Mouse (Mus musculus): Measurements from ENCODE around the gene Ppard. TPM values are rescaled to one million over a fixed set of nuclear protein-coding genes. Genes with fewer than 3 reads are reported as not detected.
"Not testable (repeated sequence)": the region's sequence is repeated elsewhere in the genome, so short reads cannot be mapped to it uniquely, and the experiment has no call there.

Ppard gene
- total RNA-seq, 2 experiments from 2014 or later: 5.6 to 8.4 TPM

DNA sequence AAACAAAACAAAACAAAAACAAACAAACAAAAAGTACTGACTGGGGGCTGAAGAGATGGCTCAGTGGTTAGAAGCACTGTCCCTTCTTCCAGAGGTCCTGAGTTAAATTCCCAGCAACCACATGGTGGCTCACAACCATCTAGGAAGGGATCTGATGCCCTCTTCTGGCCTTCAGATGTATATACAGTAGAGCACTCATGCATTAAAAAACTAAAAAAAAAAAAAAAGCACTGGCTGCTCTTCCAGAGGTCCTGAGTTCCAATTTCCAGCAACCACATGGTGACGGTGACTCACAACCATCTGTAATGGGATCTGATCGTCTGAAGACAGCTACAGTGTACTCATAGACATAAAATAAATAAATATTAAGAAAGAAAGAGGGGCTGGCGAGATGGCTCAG lies 78.3 kb downstream of the Ppard start:
- no peak for ATAC-seq (replicated peaks; ENCODE audit: poor library complexity, severe bottlenecking)

DNA sequence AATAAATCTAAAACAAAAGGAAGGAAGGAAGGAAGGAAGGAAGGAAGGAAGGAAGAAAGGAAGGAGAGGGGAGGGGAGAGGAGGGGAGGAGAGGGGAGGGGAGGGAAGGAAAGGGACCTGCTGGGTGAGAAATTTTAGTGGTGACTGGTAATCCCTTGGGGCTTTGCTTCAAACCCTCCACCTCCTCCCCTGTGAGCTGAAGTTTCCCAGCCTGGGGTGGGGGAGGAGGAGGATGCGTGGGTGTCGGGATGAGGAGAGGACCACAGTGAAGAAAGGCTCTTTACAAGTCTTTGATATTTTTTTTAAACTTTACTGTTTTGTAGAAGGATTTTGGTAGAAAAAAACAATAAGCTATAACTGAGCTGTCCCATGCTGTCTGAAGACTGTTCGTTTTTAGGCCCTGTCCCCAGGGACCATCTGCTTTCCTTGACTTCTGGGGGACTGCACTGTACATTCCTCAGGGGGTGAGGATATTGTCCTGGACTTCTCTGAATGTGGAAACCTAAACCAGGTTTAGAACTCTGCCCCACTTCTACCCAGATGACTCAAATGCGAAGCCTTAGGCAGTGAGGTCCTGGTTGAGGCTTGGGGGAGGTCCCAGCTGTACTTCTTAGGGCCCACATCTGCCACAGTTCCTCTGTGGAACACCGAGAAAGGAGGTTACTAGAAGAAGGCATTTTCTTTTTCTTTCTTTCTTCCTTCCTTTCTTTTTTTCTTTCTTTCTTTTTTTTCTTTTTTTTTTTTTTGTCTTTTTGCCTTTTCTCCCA lies 79.0 kb downstream of the Ppard start:
- ATAC-seq (replicated peaks; ENCODE audit: poor library complexity, severe bottlenecking): no peak

DNA sequence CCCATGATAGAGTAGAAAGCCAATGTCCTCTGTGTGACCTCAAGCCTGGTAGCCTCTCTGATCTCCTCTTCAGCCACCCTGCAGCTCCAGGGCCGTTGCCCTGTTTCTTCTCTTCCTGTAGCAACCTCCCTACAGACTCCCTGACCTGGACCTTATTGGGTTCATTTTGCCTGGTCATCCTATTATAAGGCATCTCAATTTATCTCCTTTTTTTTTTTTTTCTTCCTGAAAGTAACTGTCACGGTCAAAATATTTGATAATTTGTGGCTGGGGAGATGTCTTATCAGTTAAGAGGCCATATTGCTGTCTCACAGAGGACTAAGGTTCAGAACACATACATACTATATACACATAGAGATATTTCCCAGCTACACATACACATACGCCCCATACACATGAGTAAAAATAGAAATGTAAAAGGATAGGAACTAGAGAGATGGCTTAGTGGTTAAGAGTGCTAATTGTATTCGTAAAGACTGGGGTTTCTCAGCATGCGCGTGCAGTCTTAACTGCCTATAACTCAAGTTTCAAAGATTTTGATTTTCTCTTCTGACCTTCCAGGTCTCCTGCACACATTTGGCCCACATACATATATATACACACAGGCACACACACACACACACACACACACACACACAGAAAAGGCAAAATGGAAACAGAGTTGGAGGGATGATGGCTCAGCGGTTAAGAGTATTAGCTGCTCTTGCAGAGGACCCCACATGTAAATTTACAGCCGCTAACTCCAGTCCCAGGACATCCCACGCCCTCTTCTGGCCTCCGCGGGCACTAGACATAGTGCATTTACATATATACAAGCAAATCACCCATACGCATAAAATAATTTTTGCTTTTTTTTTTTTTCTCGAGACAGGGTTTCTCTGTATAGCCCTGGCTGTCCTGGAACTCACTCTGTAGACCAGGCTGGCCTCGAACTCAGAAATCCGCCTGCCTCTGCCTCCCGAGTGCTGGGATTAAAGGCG lies 80.0 kb downstream of the Ppard start:
- ATAC-seq (replicated peaks; ENCODE audit: poor library complexity, severe bottlenecking): peak; percentile 38; the same call in 1 of the 2 replicates

DNA sequence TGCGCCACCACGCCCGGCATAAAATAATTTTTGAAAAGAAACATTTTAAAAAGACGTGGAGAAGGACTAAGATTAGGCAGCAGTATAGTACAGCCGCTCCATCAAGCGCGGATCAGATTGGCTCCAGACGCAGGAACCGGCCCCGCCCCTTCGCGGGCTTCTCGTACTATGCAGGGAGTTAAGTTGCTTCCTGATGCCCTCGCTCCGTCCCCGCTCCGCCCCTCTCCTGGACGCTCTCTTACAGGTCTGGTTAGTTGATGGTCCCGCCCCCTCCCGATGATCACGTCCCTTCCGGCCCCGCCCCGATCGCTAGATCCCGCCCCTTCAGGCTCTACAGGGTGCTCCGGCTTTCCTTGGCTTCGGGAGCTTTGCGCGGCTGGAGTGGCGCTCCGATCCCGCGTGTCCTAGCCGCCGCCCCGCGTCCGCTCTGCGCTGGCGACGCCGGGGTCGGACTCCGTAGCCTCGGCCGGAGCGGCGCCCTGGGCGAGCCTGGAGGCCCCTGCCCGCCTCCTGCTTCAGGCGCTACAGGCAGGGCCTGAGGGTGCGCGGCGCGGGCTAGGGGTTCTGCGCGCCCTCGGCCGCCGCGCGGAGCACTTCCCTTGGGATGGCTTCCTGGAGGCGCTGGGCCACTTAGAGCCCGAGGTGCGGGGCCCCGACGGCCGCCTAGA lies 80.8 kb downstream of the Ppard start, which contains the start of gene Fance:
Gene Fance, plus strand, starts transcription at position 308 of the 668 bp plus-strand sequence.
- peak; percentile 93 for ATAC-seq (replicated peaks; ENCODE audit: poor library complexity, severe bottlenecking)

DNA sequence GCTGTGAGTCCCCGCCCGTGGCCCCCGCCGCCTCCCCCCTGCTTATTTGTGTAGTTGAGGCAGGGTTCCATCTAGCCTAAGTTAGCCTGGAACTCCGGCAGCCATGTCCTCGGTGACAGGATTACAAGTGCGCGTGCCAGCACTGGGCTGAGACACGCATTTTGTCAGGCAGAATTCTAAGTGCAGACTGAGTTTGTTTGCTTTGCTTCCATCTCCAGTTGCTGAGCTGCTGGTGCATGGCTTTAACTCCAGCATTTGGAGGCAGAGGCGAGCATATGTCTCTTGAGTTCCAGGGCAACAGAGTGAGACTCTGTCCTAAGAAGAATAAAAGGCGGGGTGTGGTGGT lies 81.4 kb downstream of the Ppard start:
- no peak for ATAC-seq (replicated peaks; ENCODE audit: poor library complexity, severe bottlenecking)

DNA sequence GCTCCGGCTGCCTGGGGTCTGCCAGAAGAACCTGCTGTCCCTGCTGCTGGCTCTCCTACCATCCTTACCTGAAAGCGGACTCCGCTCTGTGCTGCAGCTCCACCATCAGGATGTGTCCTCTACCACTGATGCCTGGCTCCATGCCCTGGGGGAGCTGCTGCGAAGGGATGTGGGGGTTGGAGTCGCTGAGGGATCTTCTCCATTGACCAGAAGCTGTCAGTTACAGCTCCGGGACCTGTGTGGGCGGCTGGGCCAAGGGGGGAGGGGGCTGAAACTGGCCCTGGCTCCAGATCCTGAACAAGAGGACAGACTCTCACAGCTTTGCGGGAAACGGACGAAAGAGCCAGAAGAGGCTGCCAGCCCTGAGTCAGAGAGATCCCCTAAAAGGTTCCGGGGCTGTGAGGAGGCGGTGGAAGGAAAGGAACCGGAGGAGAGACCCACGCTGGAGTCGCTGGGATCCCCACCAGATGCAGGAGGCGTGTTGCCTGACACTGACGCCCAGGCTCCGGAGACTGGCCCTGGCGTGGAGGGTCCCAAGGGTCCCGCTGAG lies 83.2 kb downstream of the Ppard start:
- ATAC-seq (replicated peaks; ENCODE audit: poor library complexity, severe bottlenecking): no peak

DNA sequence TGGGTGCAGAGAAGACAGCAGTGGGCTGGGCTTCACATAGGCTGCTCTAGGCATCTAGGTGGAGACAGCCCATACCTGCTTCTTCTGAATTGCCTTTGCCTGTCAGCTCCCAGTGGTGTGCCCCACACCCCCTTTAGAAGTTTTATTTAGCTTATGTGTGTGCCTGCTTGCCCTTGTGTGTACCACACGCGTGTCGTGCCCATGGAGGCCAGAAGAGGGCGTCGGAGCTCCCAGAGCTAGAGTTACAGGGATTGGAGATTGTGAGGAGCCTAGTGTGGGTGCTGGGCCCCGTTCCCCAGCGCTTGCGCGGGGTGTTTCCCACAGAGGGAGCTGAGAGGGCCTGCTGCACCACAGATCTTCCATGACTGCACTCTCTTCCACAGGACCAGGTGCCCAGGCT lies 84.0 kb downstream of the Ppard start:
- no peak for ATAC-seq (replicated peaks; ENCODE audit: poor library complexity, severe bottlenecking)

DNA sequence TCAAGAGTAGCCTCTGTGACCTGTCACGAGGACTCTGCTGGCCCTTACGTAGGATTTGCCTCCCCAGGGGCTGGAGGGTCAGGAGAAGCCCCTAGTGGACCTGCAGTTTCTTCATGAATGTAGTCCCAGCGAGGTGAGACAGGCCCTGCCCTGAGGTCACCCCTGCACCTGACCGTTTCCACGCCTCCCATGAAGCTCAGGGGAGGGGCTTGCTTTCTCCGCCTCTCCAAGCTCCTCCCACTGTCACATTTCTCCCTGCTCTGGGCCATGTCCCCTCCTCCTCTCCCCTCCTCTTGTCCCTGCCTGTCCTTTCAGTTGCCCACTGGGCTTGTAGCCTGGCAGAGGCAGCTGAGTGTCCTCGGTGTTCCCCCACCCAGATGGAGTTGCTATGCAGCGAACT lies 84.6 kb downstream of the Ppard start:
- ATAC-seq (replicated peaks; ENCODE audit: poor library complexity, severe bottlenecking): no peak

DNA sequence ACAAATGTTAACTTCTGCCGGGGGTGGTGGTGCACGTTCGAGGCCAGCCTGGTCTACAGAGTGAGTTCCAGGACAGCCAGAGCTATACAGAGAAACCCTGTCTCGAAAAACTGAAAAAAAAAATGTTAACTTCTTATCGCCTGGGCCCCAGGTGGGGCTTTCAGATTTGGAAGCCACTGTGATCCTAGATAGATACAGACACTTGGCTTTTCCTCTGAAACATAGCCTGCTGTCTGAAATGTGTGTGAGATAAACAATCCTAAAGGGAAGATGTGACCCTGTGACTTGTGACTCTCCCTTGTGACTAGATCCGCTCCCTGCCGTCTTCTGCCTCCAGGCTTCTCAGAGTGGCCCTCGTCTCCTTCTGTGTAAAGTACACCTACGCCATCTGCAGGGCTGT lies 85.2 kb downstream of the Ppard start:
- no peak for ATAC-seq (replicated peaks; ENCODE audit: poor library complexity, severe bottlenecking)

DNA sequence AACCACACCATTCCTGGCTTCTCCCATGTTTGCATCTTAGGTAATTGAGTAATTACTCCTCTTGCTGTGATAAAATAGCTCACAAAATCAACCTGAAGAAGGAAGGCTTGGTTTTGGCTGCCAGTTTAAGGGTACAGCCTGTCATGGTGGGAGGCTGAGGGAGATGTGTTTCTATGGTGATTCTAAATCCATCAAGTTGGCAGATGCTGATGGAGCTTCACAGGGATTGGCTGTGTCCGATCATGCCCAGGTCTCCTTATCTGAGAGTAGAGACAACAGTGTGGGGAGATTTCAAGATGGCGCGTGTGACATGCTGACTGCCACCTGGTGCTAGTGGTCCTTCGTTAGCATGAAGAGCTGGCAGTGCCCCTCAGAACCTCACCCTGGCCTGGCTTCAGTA lies 89.2 kb downstream of the Ppard start:
- no peak for ATAC-seq (replicated peaks; ENCODE audit: poor library complexity, severe bottlenecking)

DNA sequence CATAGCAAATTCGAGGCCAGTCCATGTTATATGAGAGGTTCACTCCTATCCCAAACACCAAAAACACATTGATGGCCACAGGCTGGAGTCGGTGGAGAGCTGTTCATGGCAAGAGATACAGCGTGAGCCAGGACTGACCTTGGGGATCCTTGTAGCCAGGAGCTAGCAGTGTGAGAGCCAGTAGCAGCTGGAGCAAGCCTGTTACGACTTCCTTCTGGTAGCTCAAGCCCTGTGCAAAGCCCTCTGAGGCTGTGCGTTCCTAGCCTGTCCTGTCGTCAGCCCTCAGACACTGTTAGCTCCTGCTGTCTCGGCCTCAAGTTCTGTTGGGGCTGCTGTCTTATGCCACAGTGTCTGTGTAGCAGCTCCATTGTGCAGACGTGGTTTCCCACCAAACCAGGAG lies 91.3 kb downstream of the Ppard start:
- ATAC-seq (replicated peaks; ENCODE audit: poor library complexity, severe bottlenecking): no peak

DNA sequence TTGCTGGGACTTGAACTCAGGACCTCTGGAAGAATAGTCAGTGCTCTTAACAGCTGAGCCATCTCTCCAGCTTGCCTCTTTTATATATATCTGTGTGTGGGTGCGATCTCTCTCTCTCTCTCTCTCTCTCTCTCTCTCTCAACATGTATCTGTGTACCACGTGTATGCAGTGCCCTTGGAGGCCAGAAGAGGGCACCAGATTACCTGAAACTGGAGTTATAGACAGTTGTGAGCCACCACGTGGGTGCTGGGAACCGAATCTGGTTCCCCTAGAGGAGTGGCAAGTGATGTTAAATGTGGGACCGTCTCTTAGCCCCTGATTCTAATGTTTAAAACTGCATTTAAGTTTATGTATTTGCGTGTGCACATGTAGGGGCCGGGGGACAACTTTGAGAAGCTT lies 91.9 kb downstream of the Ppard start:
- not testable (repeated sequence) for ATAC-seq (replicated peaks; ENCODE audit: poor library complexity, severe bottlenecking)

DNA sequence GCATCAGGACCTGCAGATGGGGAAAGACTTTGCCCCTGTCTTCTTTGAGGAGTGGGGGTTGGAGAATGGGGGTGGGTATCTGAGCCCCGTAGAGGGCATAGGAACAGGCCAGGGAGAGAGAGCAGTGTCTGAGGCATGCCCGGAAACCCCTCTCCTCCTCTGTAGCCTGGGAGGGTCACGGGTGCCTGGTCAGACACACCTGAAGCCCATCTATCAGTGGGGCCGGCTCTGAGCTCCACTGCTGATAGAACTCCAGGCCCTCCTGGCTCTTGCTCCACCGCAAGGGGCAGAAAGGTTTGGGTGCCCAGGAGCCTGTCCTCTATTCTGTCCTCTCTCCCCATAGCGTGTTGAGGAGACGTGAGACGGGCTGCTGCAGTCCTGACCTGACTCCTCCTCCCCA lies 93.3 kb downstream of the Ppard start:
- no peak for ATAC-seq (replicated peaks; ENCODE audit: poor library complexity, severe bottlenecking)

DNA sequence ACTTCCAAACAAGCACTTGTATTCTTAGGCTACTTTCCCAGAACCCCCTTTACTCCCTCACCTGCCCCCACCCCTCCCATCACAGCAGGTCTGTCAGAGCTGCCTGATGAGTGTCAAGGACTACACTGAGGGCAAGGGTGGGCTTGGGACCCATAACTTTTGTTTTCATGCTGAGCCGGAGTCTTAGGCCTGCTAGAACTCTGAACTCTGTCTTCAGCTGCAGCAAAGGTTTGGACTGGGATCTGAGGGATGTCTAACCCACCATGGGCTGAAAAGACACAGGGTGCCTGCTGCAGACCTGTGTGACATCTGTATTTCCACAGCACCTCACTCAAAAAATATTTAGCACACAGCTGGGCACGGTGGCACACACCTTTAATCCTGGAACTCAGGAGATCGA lies 94.5 kb downstream of the Ppard start:
- no peak for ATAC-seq (replicated peaks; ENCODE audit: poor library complexity, severe bottlenecking)

DNA sequence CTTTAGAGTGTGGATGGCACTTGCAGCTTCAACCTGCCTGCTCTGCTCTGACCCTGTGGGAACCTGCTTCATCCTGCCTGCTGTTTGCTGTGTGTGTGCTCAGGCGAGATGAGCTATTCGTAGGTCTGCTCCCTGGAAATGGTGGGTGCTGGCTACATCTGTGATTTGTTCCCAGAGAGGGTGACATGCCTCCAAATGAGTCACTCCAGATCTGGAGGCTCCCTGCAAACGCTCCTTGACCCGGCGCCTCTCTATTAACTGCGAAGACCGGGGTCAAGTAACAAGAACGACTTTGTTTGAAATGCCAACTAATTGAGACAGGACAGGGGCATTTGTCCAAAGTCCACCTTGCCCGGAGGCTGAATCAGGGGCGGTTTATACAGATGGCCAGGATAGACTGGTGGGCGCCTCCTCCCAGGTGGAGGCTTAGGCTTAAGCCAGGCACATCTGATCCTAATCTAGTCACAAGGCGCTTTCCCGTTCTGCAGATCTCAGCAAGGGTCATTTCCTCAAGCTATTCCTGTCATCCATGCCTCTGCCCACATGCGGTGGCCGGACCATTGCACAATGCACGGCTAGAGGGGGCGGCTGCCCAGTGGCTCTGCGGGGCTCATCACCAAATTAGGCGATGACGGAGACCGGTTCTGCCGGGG lies 95.3 kb downstream of the Ppard start:
- peak; percentile 69 for ATAC-seq (replicated peaks; ENCODE audit: poor library complexity, severe bottlenecking)

DNA sequence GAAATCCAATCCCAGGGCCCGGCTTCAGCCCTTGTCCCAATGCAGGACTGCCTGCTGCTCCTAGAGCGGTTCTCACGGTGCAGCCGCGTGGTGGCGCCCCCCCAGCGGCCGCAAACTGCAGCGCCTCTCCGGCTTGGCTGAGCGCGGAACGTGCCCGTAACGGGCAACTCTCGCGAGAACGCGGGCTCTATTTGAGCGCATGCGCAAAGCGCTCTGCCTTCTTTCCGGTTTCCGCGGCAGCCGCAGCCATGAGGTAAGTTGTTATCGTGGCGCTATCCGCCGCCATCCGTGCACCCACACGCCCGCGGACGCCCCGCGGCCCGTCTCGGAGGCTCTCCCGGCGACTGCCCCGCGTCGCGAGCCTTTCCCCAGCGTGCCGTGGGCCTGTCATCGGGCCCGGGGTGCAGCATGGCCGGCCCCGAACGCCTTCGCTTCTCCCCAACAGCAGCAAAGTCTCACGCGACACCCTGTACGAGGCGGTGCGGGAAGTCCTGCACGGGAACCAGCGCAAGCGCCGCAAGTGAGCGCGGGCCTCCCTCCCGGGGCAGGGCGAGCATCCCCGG lies 95.9 kb downstream of the Ppard start, which contains the start of gene Rpl10a:
Gene Rpl10a, plus strand, starts transcription at position 106 of the 563 bp plus-strand sequence.
- ATAC-seq (replicated peaks; ENCODE audit: poor library complexity, severe bottlenecking): peak; percentile 76

DNA sequence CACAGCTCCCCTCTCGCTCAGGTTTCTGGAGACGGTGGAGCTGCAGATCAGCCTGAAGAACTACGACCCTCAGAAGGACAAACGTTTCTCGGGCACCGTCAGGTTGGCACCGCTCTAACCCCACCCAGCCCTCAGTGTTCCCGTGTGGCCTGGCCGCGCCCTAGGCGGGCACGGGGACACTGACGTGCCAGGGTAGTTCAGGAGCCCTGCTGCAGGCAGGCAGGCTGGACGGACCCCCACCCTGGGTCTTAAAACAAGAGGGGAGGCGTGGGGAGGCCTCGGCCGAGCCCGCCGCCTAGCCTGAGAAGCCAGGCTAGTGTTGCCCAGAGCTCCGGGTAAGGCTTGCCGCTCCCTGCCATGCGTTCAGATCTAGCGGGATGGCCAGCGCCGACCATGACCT lies 96.4 kb downstream of the Ppard start:
- ATAC-seq (replicated peaks; ENCODE audit: poor library complexity, severe bottlenecking): no peak

DNA sequence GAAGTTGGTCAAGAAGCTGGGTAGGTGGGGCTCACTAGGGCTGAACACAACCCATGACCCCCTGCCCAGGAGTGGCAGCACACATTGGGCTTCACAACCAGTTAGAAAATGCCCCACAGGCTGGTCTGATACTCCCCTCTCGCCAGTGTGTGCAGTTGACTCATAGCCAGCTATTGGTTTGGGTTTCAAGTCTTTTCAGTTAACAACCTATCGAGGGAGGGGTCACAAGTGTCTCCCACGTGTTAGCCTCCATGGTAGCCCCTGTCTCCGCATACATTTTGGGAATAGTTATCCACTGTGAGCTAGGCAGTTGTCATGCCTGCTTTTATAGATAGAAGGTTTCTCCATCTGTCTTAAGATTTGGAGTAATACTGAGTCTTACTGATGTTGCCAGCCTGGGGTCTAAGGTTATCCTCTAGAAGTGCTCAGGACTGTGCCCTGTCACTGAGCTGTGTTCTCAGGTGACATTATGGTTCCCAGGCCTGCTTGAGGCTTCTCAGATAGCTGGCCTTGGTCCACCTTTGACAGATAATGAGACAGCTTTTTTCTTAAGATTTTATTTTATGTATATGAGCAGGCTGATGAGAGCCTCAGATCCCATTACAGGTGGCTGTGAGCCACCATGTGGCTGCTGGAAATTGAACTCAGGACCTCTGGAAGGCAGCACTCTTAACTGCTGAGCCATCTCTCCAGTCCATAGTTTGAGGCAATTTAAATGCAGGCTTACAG lies 97.2 kb downstream of the Ppard start:
- ATAC-seq (replicated peaks; ENCODE audit: poor library complexity, severe bottlenecking): no peak

DNA sequence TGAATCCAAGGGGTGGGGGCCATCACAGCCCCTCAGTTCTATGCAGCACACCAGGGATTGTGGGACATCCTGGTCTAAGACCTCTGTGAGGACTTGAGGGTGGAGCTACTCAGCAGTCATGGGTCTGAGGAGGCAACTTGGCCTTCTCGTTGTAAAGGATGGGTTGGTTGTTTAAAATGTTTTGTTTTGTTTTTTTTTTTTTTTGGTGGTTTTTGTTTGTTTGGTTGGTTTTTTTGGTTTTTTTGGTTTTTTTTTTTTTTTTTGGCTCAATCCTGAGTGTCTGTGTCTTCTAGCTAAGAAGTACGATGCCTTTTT lies 97.7 kb downstream of the Ppard start:
- ATAC-seq (replicated peaks; ENCODE audit: poor library complexity, severe bottlenecking): no peak

All from granulocyte monocyte progenitor cell, adult 5-6 weeks (primary cell).